Mouse (Mus musculus): Measurements from ENCODE around the gene Cryl1. TPM values are rescaled to one million over a fixed set of nuclear protein-coding genes. Genes with fewer than 3 reads are reported as not detected.

Cryl1 gene
- total RNA-seq, 2 experiments from 2014 or later: 19.1 to 19.9 TPM

DNA sequence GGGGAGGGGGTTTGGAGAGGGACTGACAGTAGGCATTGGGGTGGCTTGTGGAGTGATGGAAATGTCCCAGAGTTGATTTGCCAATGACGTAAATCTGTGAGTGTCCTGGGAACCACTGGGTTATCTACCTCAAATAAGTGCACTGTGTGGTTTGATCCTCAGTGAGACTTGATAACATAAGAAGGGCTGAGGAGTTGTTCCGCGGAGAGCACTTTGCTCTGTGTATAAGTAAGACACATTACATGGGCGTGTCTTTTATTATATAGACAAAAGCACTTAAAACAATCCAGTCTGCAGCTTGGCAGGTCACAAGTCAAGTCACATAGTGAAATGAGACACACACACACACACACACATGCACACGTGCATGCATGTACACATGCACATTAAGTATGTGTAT, 155.4 kb downstream of the Cryl1 start:
- no peak for DNase-seq (ENCODE audit: low spot score in 2 of 2)

DNA sequence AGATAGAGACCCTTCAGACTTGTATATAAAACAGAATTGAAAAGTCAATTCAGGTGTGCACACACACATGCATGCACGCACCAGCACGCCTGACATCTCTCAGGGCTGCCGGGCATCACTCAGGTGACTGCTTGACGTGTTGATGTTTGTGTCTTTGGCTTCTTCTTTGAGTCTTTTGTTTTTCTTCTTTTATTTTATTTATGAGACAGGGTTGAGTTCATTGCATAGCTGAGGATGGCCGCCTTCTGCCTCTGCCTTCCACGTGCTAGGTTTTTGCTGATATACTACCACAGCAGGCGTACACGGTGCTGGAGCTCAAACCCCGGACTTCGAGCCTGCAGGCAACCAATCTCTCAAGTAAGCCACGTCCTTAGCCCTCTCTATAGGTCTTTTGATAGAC, 163.1 kb downstream of the Cryl1 start:
- DNase-seq (ENCODE audit: low spot score in 2 of 2): no peak

DNA sequence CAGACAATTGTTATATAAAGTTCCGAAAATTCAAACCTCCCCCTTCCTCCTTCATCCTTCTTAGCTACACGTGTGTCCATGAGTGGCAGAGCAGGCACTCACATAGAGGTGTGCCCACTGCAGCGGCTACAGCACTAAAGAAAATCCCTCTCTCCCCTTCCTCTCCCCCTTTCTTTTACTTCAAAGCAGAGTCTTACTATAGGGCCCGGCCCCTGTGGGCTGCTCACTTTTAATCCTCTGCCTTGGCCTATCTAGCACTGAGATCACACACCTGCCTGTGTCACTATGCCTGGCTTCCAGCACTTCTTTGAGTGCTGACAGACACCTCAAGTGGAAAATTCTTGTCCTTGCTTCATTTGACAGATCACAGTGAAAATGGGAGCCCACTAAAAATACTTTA, 163.6 kb downstream of the Cryl1 start:
- DNase-seq (ENCODE audit: low spot score in 2 of 2): no peak

DNA sequence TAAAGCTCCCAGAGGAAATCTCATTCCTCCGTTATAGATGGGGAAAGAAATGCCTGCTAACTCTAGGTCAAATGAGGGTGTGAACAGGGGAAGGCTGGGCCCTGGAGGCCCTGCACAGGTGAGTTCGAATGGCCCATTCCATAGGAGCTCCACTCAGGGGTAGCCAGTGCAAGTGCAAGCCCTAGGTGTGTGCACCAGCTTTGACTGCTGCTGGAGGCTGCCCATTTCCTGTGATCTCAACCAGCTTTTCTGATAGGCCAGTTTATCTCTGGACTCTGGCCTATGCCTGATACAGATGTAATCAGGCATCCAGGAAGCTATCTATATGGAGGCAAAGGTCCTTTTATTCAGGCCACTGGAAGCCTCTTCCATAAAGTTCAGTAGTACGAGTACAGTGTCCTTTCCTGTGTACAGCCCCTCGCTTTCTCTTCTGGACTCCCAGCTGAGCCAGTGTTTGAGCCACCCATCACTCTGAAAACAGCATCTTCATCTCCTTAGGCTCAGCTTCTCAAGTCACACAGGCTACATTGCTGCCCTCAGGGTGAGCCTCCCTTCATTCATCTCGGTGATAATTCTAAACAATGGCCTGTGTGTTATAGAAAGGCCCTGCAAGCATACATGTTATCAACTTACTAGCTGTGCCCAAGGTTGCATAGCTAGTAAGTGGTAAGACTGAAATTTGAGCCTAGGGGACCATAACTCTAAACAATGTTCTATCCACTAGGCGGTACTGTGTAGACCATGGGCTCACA, 167.9 kb downstream of the Cryl1 start:
- DNase-seq (ENCODE audit: low spot score in 2 of 2): no peak

Other genes starting within 250 kb of the Cryl1 start
- gene Ift88, start 25.5 kb upstream of the Cryl1 start, total RNA-seq (2021): 10 to 100 TPM; 13.2 to 15.0 TPM
- gene Il17d, start 126.2 kb upstream of the Cryl1 start, total RNA-seq (2021): 10 to 100 TPM; 14.1 to 14.2 TPM
- gene Eef1akmt1, start 173.1 kb upstream of the Cryl1 start, total RNA-seq (2021): 10 to 100 TPM; 30.3 to 35.9 TPM